ENCODE assay signal across 9 mouse cellular contexts in genomic region chr5:144875892-144876291, GRCm38 (mm10).
DNase-seq lines count a peak whose midpoint lies in the region; ATAC-seq and TF ChIP-seq lines count a peak whose summit lies in the region.
"Had no signal": no experiment of that assay in that cellular context is flagged by ENCODE, and none has a peak within 500 bp of the region (broad histone marks: within the 10 kb centered on the region; RNA-seq: fewer than 3 reads in every experiment).

No protein-coding gene starts in this region.

- TF ChIP-seq CTCF in forebrain, postnatal 0 days (IDR thresholded peaks at IDR 0.05; ENCODE audit: low read depth): peak; percentile 97

- no peaks in the 10 kb centered on the region for H3K4me1 ChIP-seq in forebrain, postnatal 0 days (ENCODE audit: insufficient read depth)
- no peaks in the 10 kb centered on the region for H3K4me1 ChIP-seq in intestine, embryonic 16.5 days (ENCODE audit: control insufficient read depth, insufficient read depth, low read length)
- H3K4me1 ChIP-seq in limb, embryonic 14.5 days (ENCODE audit: control insufficient read depth, insufficient read depth, low read length): no peaks in the 10 kb centered on the region
- no peaks in the 10 kb centered on the region for H3K4me1 ChIP-seq in midbrain, embryonic 15.5 days
- H3K4me1 ChIP-seq: embryonic facial prominence, embryonic 15.5 days had no signal

- no peaks in the 10 kb centered on the region for H3K27me3 ChIP-seq in forebrain, postnatal 0 days (ENCODE audit: insufficient read depth, low read length)
- no peaks in the 10 kb centered on the region for H3K27me3 ChIP-seq in intestine, embryonic 16.5 days (replicated peaks; ENCODE audit: control insufficient read depth, insufficient read depth, low read length)
- no peaks in the 10 kb centered on the region for H3K27me3 ChIP-seq in limb, embryonic 14.5 days (ENCODE audit: control insufficient read depth, insufficient read depth, low read length)
- H3K27me3 ChIP-seq in midbrain, embryonic 15.5 days (replicated peaks): no peaks in the 10 kb centered on the region
- H3K27me3 ChIP-seq: embryonic facial prominence, embryonic 15.5 days had no signal

- no peak overlapping the region for H3K27ac ChIP-seq in forebrain, postnatal 0 days (ENCODE audit: low read depth, low read length)
- no peak overlapping the region for H3K27ac ChIP-seq in intestine, embryonic 16.5 days (ENCODE audit: low read length)
- no peak overlapping the region for H3K27ac ChIP-seq in limb, embryonic 14.5 days (replicated peaks; ENCODE audit: low read depth, low read length)
- no peak overlapping the region for H3K27ac ChIP-seq in midbrain, embryonic 15.5 days
- H3K27ac ChIP-seq: embryonic facial prominence, embryonic 15.5 days had no signal

- 11% methylated on average over 13 of the region's 13 CpGs for WGBS in forebrain, postnatal 0 days
- 13% methylated on average over 13 of the region's 13 CpGs for WGBS in intestine, embryonic 16.5 days
- 19% methylated on average over 13 of the region's 13 CpGs for WGBS in limb, embryonic 14.5 days
- WGBS in midbrain, embryonic 15.5 days: 12% methylated on average over 13 of the region's 13 CpGs

- no peak for TF ChIP-seq POLR2A in limb, embryonic 14.5 days (IDR thresholded peaks at IDR 0.05; ENCODE audit: borderline replicate concordance, extremely low read depth, insufficient read depth, insufficient read length)

- H3K4me2 ChIP-seq in forebrain, postnatal 0 days (ENCODE audit: low read depth): no peak overlapping the region
- H3K4me2 ChIP-seq in intestine, embryonic 16.5 days (ENCODE audit: low read depth, low read length): no peak overlapping the region
- no peak overlapping the region for H3K4me2 ChIP-seq in limb, embryonic 14.5 days (replicated peaks; ENCODE audit: low read depth, low read length, severe bottlenecking)
- no peak overlapping the region for H3K4me2 ChIP-seq in midbrain, embryonic 15.5 days
- H3K4me2 ChIP-seq: embryonic facial prominence, embryonic 15.5 days had no signal

- H3K9ac ChIP-seq in forebrain, postnatal 0 days: no peak overlapping the region
- H3K9ac ChIP-seq in intestine, embryonic 16.5 days (ENCODE audit: low read depth, low read length): no peak overlapping the region
- H3K9ac ChIP-seq in limb, embryonic 14.5 days (ENCODE audit: low read depth, low read length, severe bottlenecking): no peak overlapping the region
- no peak overlapping the region for H3K9ac ChIP-seq in midbrain, embryonic 15.5 days
- H3K9ac ChIP-seq: embryonic facial prominence, embryonic 15.5 days had no signal

- H3K4me3 ChIP-seq in forebrain, postnatal 0 days (ENCODE audit: low read depth, low read length): no peak overlapping the region
- H3K4me3 ChIP-seq in intestine, embryonic 16.5 days (ENCODE audit: low read length): no peak overlapping the region
- H3K4me3 ChIP-seq in limb, embryonic 14.5 days (replicated peaks; ENCODE audit: low read length): no peak overlapping the region
- H3K4me3 ChIP-seq in midbrain, embryonic 15.5 days: no peak overlapping the region
- H3K4me3 ChIP-seq: embryonic facial prominence, embryonic 15.5 days had no signal

- H3K9me3 ChIP-seq in forebrain, postnatal 0 days (ENCODE audit: low read length): no peaks in the 10 kb centered on the region
- H3K9me3 ChIP-seq in intestine, embryonic 16.5 days (ENCODE audit: control insufficient read depth, low read length): no peaks in the 10 kb centered on the region
- H3K9me3 ChIP-seq in limb, embryonic 14.5 days (ENCODE audit: control insufficient read depth, low read length): no peaks in the 10 kb centered on the region
- no peaks in the 10 kb centered on the region for H3K9me3 ChIP-seq in midbrain, embryonic 15.5 days
- H3K9me3 ChIP-seq: embryonic facial prominence, embryonic 15.5 days had no signal

- DNase-seq in left cerebral cortex, adult 18-20 months (ENCODE audit: low spot score in 2 of 2): peak; percentile 65 to 79
- no peak for DNase-seq in left cerebral cortex, adult 11 months (ENCODE audit: low spot score)
- DNase-seq in cerebellum, adult 11-12 months: peak; percentile 68
- DNase-seq in forebrain, postnatal 0 days: peak; percentile 79
- peak; percentile 76 for DNase-seq in limb, embryonic 14.5 days (ENCODE audit: low spot score)
- peak; percentile 37 for DNase-seq in spleen, adult 12 weeks (ENCODE audit: low spot score)

- peaks cover 35% of the 10 kb centered on the region for H3K36me3 ChIP-seq in forebrain, postnatal 0 days (ENCODE audit: insufficient read depth)
- no peaks in the 10 kb centered on the region for H3K36me3 ChIP-seq in intestine, embryonic 16.5 days (ENCODE audit: control insufficient read depth, insufficient read depth, low read length)
- H3K36me3 ChIP-seq in limb, embryonic 14.5 days (ENCODE audit: control insufficient read depth, insufficient read depth, low read length): peaks cover 45% of the 10 kb centered on the region
- H3K36me3 ChIP-seq in midbrain, embryonic 15.5 days (replicated peaks): peaks cover 13% of the 10 kb centered on the region

- peak; percentile 56; the same call in 1 of the 2 replicates for ATAC-seq in forebrain, postnatal 0 days
- peak; percentile 58 for ATAC-seq in intestine, embryonic 16.5 days
- peak; percentile 38; the same call in 1 of the 2 replicates for ATAC-seq in limb, embryonic 14.5 days (ENCODE audit: low FRiP score, low read depth)
- 0 out of 2 replicates have a peak, but pooled peaks have one; percentile 34 for ATAC-seq in midbrain, embryonic 15.5 days (replicated peaks)
